Mouse (Mus musculus) thymus, postnatal 4 days (tissue): ENCODE results near the gene Lekr1.
A peak's percentile ranks its signal among the peaks of the same experiment; 100 is the strongest.

ENCODE experiments used
- DNase-seq: peaks from one replicate; pipeline ENCODE4 v3.0.0; 2021

Lekr1 gene

GRCm38 (mm10) chr3:65665977-65666766 is at the start of gene Lekr1:
Gene Lekr1 (plus strand): TSS chr3:65666228.
- DNase-seq = peak; percentile 96

DNA sequence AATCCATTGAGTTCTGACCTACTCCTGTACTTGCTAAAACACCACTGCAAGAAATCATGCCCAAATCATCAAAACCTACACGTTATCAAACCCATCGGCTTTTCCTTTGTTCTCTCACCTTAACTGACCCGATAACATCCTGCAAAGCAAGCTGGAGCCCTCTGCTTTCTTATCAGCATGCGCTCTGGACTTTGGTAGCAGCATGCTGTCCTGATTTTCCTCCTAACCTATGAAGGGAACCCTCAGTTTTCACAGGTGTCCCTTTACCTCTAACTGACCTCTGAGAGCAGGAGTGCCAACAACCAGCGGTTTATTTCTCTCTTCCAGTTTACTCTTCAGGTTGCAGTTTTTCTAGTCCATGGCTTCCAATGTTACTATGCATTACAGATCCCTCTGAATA is 48.5 kb upstream of the Lekr1 start:
- DNase-seq = no peak

DNA sequence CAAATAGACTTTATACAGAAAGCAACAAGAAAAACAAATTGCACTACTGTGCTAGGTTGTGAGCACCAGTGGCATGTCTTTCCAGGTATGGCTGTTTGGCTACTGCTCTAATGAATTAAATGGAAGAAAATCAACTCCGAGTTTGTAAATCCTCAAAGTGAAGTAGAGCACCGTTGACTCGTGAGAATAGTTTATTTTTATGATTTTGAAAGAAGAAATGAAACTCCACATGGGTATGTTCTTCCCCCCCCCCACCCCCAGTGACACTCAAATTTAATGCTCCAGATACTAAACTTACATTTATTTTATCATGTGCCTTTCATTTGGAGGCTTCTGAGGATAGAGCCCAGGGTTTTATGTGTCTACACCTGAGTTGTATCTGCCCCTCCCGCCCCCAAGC is 46.7 kb upstream of the Lekr1 start:
- DNase-seq = no peak

DNA sequence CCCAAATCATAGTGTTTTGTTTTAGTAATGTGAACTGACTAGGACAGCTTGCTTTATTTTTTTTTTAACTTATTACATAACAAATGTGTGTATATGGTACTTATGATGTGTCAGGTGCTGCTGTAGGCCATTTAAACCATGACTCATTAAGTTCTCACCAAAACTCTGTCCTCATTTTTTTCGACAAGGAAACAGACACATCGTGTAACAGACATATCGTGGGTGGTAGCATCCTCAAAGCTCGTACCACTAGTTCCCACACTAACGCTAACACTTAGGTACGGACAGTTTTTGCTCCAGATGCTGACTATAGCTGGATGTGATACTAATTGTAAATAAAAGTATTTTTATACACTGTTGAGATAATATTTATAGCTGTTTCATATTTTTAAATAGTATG is 43.0 kb upstream of the Lekr1 start:
- no peak for DNase-seq

GRCm38 (mm10) chr3:65625496-65626289 is 40.3 kb upstream of the Lekr1 start:
- DNase-seq = no peak

DNA sequence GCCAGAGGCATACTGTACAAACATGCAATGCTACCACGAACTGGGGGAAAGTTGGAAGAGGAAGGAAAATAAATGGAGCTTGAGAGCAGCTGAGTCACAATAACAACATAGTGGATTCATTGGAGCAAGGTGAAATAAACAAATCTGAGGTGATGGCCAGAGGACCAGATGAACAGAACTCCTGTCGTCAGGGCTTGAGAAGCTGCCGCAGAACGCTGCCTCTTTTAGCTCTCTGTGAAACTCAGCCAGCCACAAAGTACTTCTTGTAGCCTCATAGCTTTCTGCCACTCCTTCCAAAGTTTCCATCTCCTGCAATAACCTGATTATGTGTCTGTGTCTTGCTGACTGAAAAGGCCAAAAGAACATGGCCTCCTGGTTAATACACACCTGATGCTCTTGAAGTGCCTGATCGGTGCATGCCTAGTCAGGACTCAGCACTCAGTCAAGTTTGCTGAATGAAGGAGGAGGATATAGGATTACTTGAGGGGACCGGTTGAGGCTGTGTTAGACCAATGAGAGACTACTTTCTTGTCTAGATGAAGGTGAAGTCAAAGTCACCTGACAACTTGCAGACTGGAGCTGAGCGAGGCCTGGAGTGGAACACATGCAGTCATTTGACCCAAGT is 39.6 kb upstream of the Lekr1 start:
- DNase-seq = no peak

DNA sequence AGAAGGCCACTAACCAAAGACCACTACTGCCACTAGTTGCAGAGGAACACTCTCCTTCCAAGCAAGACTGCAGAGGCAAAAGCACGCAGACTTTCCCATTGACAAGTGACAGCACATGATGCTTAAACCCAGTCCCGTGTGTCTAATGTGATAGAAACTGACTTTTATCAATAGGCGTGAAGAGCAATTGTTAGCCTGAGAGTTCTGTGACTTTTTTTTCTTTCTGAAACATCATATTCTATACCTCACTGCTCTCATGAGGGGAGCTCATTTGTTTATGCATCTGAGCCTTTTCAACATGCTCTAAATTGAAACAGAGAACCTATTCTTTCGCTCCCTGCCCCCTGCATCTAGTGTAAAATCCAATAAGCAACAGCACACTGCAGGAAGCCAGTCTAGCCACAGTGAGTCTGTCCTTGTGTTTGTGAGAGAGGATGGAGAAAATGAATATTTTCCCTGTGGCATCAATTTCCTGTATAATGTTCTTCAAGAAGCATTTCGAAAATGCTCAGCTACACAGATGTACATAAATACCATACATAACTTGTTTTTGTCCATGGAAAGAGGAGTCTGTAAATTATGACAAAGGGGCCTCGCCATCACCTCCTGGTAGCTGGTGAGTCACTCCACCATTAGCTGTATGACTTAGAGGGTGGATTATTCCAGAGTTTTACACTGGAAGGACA is 38.9 kb upstream of the Lekr1 start:
- DNase-seq = no peak

GRCm38 (mm10) chr3:65627707-65628028 is 38.4 kb upstream of the Lekr1 start:
- no peak for DNase-seq

- no peak for DNase-seq
Observed at GRCm38 (mm10) chr3:65629565-65630112, 36.4 kb upstream of the Lekr1 start.

- no peak for DNase-seq
Observed at GRCm38 (mm10) chr3:65633604-65634003, 32.4 kb upstream of the Lekr1 start.

DNA sequence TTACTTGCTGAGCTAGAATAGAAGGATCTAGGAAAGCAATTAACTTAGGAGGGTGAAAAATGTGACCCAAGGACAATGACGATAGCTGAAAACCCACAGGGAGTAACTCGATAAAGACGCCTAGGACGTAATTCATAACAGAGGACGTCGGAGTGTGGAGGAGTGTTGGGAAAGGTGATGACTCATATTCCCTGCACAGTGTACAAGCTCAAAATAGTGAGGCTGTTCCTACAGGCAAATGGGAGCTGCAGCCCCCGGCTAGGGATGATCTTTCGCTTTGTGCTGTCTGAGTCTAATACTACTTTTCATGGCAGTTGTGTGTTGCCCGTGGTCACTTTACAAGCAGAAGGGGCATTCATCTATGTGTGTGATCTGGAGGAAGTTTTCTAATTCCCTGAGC is 30.0 kb upstream of the Lekr1 start:
- no peak for DNase-seq

- no peak for DNase-seq
Observed at GRCm38 (mm10) chr3:65637313-65637712, 28.7 kb upstream of the Lekr1 start.

GRCm38 (mm10) chr3:65638896-65639295 is 27.1 kb upstream of the Lekr1 start:
- DNase-seq = no peak

- DNase-seq = no peak
Observed at GRCm38 (mm10) chr3:65639454-65640014, 26.5 kb upstream of the Lekr1 start.

DNA sequence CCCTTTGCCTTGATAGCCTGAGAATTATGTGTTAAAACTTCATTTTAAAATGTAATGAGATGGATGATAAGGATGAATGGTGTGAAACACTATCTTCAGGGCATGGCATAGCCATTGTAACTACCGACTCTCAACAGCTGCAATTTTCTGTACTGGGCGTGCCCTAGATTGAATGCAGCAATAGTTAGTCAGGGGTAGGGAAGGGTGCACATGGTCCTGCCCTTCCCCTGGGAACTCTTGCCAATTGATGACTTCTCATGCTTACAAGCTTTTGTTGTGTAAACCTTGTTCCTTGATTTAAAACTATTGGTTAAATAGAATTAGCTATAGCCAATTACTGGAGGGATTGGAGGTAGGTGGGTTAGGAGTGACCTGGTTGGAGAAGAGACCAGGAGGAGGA is 23.1 kb upstream of the Lekr1 start:
- DNase-seq = no peak

DNA sequence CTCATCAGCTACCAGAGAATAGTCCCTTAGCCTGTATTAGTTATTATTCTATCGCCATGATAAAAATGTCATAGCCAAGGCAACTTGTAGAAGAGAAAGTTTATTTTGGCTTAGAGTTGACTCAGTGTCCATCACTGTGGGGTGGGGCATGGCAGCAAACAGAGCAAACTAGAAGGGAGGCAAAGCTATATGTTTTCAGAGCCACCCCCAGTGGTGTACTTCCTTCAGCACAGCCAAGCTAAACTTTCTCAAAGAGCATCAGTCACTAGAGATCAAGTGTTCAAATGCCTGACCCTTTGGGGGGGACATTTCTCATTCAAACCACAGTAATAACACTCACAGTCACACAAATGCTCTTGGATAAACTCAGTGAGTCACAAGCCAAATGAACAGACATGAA is 22.4 kb upstream of the Lekr1 start:
- no peak for DNase-seq

GRCm38 (mm10) chr3:65647592-65647991 is 18.4 kb upstream of the Lekr1 start:
- DNase-seq = no peak

- no peak for DNase-seq
Observed at GRCm38 (mm10) chr3:65648913-65649312, 17.1 kb upstream of the Lekr1 start.

GRCm38 (mm10) chr3:65650156-65650815 is 15.7 kb upstream of the Lekr1 start:
- no peak for DNase-seq

DNA sequence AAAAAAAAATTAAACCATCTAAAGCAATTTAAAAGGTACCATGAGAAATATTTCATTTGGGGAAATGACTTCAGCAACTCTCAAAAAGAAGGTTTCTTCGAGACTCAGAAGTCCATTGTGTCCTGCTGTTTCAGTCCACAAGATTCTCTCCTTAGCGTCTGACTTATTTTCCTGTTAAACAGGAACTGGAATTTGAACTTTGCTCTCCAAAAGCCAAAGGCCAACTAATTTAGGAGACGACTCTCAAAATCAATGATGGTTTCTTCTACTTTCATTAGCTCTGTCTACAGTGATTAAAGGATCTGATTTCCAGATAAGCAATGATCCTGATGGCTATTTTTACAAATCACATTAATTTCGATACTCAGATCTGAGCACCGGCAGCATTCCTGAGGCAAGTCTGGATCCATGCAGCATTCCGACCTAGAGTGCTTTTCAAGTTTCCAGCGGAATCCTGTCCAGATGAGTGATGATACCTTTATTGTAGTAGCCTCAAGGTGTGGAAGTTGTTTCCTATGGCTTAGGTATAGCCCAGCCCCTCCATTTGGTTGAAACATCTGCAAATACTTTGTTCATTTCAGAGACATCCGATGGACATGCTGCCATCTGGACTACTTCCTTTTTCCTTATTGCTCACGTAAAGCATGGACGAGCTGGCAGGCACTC is 11.4 kb upstream of the Lekr1 start:
- DNase-seq = no peak

- DNase-seq = no peak
Observed at GRCm38 (mm10) chr3:65656451-65656850, 9.6 kb upstream of the Lekr1 start.
